Mouse (Mus musculus): ENCODE data around the gene Fbxo31.

DNA sequence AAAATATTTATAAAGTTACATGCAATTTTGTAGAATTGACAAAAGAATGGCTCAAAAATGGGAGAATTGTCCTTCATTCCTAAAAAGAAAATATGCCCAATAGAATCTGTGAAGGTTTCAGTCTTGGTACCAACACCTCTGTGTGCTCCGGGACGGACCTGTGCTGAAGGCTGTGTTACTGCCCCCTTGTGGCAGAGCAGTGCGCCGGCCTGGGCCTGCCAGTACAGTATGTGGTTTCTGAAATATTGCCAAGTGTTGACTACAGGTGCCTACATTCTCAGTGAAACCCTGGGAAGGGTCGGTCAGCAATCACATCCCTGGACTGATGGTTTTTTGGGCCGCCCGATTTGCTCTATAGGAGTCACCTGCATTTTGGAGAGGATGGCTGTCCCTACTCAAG, 20.3 kb upstream of the Fbxo31 start:
- TF ChIP-seq CTCF (IDR thresholded peaks at IDR 0.05; ENCODE audit: extremely low read depth, insufficient read length, insufficient replicate concordance, low read depth, low read length) (peak; percentile 96), POLR2A (IDR thresholded peaks at IDR 0.05; ENCODE audit: low read depth, low read length) (no peak)

Measured in small intestine, adult 2 months (tissue).